Mouse (Mus musculus) kidney, adult 2 months (tissue): ENCODE data around the gene Poldip3. TPM values are rescaled to one million over a fixed set of nuclear protein-coding genes. Genes with fewer than 3 reads are reported as not detected.

Source experiments
- DNase-seq: peaks from one replicate; pipeline ENCODE4 v3.0.0; 2021
- H3K27ac ChIP-seq: fragments of 200-500 bp; 2 replicates; pipeline ENCODE4 v1.5.1; 2012; ENCODE audit warnings: low read depth, low read length, control low read depth, inconsistent platforms; ENCODE audit not compliant: insufficient read depth
- H3K27me3 ChIP-seq: fragments of 200-500 bp; replicated peaks from 2 replicates; pipeline ENCODE4 v1.6.1; 2012; ENCODE audit warnings: mild to moderate bottlenecking, moderate library complexity, low read length, inconsistent platforms; ENCODE audit not compliant: control insufficient read depth, insufficient read depth
- H3K36me3 ChIP-seq: fragments of 200-500 bp; 2 replicates; pipeline ENCODE4 v1.6.1; 2012; ENCODE audit warnings: mild to moderate bottlenecking, moderate library complexity, low read length, inconsistent platforms; ENCODE audit not compliant: control insufficient read depth, insufficient read depth
- H3K4me1 ChIP-seq: fragments of 200-500 bp; 2 replicates; pipeline ENCODE4 v1.6.1; 2011; ENCODE audit warnings: low read length; ENCODE audit not compliant: control insufficient read depth, insufficient read depth
- H3K4me3 ChIP-seq: fragments of 200-500 bp; 2 replicates; pipeline ENCODE4 v1.5.1; 2011; ENCODE audit warnings: mild to moderate bottlenecking, low read depth, low read length, control low read depth; ENCODE audit not compliant: insufficient read depth
- CTCF ChIP-seq: fragments of 200-500 bp; conservative IDR thresholded peaks from 2 replicates; pipeline ENCODE4 v1.5.1; 2011; ENCODE audit warnings: low read depth, mild to moderate bottlenecking, control low read depth, low read length, moderate library complexity, mixed read lengths; ENCODE audit not compliant: insufficient read depth, insufficient read length
- POLR2A ChIP-seq: fragments of 200-500 bp; IDR thresholded peaks from one replicate; pipeline ENCODE4 v1.6.1; 2011; ENCODE audit warnings: low read depth, low read length, control low read depth
- WGBS: fragments of 180-500 bp; shearing (Covaris S2); methylation state at CpG from one replicate; pipeline ENCODE4 v1.1.7; 2018; 5-methylcytosine and 5-hydroxymethylcytosine counted together
- polyA plus RNA-seq: library from polyadenylated mRNA; depleted of rRNA; stranded (reverse); fragments of >200 nt; gene quantifications from 2 replicates; pipeline ENCODE4 v1.2.3, GENCODE M21; 2012

Gene Poldip3
- polyA plus RNA-seq, 1 experiment, result 47.2 TPM

DNA sequence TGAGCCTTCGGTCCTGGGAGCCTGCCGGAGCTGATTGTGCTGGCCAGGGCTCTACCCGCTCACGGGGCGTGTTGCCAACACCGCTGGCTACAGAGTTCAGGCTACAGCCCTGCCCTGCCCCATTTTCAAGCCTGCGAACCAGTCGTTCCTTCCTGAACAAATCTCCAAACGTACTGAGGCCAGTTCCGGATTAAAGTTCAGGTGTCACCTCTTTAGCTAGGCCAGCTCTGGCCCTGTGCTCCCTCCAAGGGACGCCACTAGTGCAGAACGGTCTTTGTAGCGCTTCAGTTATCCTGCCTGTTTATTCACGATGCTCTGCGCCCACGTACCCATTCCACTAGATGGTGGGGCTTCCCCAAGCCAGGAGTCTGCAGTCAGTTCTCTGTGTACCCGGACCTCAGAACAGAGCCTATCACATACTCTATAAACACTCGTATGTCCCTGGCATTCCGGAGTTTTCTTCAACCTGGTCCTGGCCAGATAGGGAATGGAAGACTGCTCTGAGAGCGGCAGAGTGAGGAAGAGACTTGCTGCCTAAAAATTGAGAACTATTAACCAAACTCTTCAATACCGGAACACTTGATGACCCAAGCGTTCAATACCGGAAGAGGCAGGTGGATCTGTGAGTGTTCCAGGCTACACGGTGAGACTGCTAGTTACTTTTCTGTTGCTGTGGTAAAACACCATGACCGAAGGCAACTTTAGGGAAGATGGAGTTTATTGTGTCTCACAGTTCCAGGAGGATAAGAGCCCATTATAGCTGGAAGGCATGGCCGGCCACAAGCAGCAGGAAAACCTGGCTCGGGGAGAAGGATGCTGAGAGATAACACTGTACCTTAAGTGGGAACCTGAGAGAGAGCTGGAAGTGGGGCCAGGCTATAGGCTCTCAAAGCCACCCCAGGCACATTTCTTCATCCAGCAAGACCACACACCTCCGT lies 23.6 kb upstream of the Poldip3 start, which contains the start of gene Cyb5r3:
Gene Cyb5r3 (minus strand): TSS at position 101 of the 938 bp plus-strand sequence.
- TF ChIP-seq CTCF (no peak), POLR2A (no peak)
- peak within 1 kb of the TSS; percentile 71 for H3K4me3 ChIP-seq
- no peaks in the 10 kb centered on the region for H3K27me3 ChIP-seq
- peaks cover 26% of the 10 kb centered on the region for H3K4me1 ChIP-seq
- 25% methylated on average over 28 of the region's 28 CpGs for WGBS
- H3K27ac ChIP-seq, result peak within 1 kb of the TSS; percentile 77
- DNase-seq, result peak; percentile 92
- H3K36me3 ChIP-seq, result no peaks in the 10 kb centered on the region

DNA sequence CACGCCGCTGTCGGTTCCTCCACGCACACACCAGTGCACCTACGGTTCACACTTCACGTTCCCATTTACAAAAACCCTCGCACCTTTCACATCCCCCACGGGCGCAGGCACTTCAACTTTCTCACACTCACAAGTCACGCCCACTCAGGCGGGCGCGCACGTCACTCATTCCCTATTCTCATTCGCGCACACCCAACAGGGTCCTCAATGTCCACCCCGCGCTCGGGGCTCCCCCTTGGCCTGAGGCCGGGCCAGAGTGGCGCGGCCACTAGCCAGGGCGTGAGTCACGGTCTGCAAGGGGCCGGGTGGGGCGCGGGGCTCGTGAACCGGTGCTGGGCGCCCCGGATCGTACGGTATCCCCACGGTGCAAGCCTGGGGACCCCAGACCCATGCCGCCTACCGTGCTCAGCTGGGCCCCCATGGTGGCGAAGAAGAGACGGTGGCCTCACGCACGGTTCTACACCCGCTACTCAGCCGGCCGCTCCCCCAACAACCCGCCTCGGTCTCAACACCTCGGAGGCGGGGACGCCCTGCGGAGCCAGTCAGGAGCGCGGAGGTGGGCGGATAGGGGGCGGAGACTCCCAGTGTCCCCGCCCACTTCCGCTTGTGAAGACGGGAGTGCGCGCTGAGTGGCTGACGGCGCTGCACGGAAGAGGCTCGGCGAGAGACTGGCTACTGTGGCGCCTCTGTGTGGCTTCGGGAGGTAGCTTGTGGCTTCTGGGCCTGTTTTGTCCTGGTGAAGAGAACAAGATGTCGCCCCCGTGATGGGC lies 22.7 kb upstream of the Poldip3 start:
- DNase-seq, result peak; percentile 98

DNA sequence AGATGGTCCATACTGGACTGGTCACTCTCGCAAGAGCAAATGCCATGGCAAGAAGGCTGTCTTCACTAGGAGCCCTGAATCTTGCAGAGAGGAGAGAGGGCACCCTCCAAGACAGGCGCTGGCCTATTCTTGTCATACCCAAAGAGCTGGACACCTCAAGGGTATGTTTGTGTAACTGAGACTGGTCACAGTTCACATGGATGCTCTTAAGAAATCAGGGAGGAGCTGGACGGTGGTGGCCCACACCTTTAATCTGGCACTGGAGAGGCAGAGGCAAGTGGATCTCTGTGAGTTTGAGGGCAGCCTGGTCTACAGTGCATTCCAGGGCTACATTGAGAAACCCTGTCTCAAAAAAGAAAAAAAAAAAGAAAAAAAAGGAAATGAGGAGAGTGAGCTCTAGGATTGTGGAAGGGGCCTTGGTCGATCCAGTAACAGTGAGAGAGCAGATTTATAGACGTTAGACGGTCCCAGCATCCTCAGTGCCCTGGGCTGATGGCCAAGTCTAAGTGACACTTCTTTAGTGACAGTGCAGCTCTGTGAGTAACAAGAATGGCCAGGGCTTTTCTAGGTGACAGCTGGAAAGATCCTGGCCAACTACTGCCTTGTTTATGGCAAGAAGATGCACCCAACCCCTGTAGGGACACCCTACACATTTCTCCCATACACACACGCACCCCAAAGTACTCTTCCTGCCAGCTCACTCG lies 21.9 kb upstream of the Poldip3 start:
- TF ChIP-seq CTCF (no peak), POLR2A (no peak)
- 37% methylated on average over 8 of the region's 8 CpGs for WGBS
- H3K4me3 ChIP-seq, result peak overlapping the region; percentile 71
- H3K27ac ChIP-seq, result no peak overlapping the region
- H3K27me3 ChIP-seq, result no peaks in the 10 kb centered on the region
- H3K36me3 ChIP-seq, result no peaks in the 10 kb centered on the region
- DNase-seq, result peak; percentile 38
- peaks cover 35% of the 10 kb centered on the region for H3K4me1 ChIP-seq

More for the DNA sequence above, 22.7 kb upstream of the Poldip3 start:
- peak overlapping the region; percentile 77 for H3K27ac ChIP-seq
- H3K4me1 ChIP-seq, result peaks cover 32% of the 10 kb centered on the region
- H3K4me3 ChIP-seq, result peak overlapping the region; percentile 71
- H3K27me3 ChIP-seq, result no peaks in the 10 kb centered on the region
- H3K36me3 ChIP-seq, result no peaks in the 10 kb centered on the region
- under 1% methylated on average over 67 of the region's 67 CpGs for WGBS
- peak; percentile 43 for TF ChIP-seq CTCF
- TF ChIP-seq POLR2A, result peak; percentile 49

DNA sequence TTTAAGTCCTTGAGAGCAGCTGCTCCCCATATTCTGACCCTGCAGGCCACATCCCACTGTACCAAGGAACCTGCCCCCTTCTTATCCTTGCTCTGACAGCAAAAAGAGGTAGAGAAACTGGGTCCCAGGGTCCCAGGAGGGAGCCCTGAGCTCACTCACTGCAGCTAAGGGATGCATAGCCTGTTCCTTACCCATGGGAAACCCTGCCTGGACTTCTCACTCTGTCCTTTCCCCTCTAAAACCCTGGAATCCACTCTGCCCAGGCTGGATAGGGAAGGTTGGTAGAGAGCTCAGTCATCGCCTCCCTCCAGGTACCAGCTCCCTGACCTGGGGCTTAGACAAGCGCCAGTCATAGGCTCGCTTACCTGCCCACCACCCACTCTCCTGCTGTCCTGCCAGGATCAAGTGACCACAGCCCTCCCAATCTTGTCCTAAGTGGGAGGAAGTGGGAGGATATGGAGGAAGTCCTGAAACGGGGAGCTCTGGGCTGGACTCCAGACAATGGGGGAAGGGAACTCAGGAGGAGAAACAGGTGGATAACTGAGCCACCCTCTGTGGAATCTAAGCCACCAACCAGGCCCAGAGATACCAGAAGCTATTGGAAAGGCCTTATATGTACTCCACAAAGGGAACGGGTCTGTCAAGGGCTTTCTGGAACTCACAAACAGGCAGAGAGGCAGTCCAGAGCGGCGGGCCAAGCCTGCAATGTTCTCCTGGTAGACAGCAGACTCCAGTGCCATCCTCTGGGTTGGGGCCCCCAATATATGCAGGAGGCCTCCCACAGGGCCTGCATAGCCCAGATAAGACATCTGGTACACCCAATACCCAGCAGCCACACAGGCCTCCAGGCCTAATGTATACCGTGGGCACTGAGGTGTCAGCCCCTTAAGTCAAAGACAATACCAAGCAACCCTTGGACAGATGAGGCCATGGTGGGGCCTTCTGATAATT lies 20.9 kb upstream of the Poldip3 start:
- Histone ChIP-seq H3K36me3 (no peaks in the 10 kb centered on the region), H3K27ac (peak overlapping the region; percentile 40), H3K4me1 (peaks cover 35% of the 10 kb centered on the region), H3K27me3 (no peaks in the 10 kb centered on the region), H3K4me3 (peak overlapping the region; percentile 41)
- WGBS, result 73% methylated on average over 8 of the region's 8 CpGs
- peak; percentile 26 for TF ChIP-seq POLR2A
- no peak for TF ChIP-seq CTCF
- peak; percentile 67 for DNase-seq

DNA sequence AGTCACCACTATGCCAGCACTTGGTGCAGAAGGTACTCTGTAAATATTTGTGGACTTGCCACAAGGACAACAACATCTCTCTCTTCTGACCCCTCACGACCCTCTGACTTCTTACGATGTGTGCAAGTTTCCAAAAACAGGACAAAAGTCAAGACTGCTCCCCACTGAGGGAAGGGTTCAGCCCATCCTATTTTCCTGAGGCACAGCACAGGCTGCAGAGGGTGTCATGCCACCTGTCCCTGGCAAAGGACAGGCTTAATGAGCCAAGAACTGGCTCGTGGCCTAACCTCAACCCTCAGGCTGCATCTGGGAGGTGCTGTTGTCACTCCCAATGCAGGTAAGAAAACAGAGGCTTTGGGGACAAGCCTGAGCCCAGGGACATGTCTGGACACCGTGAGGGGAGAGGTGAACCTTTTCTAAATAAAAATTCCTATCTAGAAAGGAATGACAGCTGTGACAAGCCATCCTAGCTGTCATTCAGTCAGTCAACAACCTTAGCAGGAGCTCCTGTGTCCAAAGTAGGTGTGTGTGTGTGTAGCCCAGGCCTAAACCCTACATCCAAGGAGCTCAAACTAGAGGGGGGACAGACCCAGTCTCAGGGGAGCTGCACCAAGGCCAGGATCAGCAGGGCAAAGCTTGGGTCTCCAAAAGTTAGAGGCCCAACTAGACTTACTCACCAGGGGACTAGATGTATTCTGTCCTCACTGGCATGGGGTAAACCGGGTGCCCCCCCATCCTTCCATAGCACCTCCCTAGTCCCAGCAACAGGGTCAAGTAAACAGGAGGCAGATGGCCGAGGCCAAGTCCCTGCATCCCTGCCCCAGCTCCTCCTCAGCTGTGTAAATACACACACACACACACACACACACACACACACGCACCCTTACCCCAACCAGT lies 19.9 kb upstream of the Poldip3 start:
- Histone ChIP-seq H3K27me3 (no peaks in the 10 kb centered on the region), H3K4me1 (peaks cover 35% of the 10 kb centered on the region), H3K4me3 (peak overlapping the region; percentile 41; the same call in 1 of the 2 replicates), H3K36me3 (no peaks in the 10 kb centered on the region), H3K27ac (peak overlapping the region; percentile 40; the same call in 1 of the 2 replicates)
- peak; percentile 57 for DNase-seq
- TF ChIP-seq CTCF (0 out of 2 replicates have a peak, but pooled peaks have one; percentile 2), POLR2A (no peak)
- WGBS, result 43% methylated on average over 7 of the region's 7 CpGs
